Mouse (Mus musculus) testis, adult 2 months (tissue): ENCODE measurements around the gene Map1b.

Source experiments
- CTCF ChIP-seq: fragments of 200-500 bp; IDR thresholded peaks from 2 replicates; pipeline ENCODE4 v1.5.1; 2012; ENCODE audit warnings: low read depth, mild to moderate bottlenecking, inconsistent platforms, low read length, moderate library complexity; ENCODE audit not compliant: control insufficient read depth, insufficient read depth, insufficient replicate concordance
- POLR2A ChIP-seq: fragments of 200-500 bp; IDR thresholded peaks from 2 replicates; pipeline ENCODE4 v1.6.1; 2012; ENCODE audit warnings: low read depth, mild to moderate bottlenecking, inconsistent platforms, low read length, moderate library complexity; ENCODE audit not compliant: control insufficient read depth

DNA sequence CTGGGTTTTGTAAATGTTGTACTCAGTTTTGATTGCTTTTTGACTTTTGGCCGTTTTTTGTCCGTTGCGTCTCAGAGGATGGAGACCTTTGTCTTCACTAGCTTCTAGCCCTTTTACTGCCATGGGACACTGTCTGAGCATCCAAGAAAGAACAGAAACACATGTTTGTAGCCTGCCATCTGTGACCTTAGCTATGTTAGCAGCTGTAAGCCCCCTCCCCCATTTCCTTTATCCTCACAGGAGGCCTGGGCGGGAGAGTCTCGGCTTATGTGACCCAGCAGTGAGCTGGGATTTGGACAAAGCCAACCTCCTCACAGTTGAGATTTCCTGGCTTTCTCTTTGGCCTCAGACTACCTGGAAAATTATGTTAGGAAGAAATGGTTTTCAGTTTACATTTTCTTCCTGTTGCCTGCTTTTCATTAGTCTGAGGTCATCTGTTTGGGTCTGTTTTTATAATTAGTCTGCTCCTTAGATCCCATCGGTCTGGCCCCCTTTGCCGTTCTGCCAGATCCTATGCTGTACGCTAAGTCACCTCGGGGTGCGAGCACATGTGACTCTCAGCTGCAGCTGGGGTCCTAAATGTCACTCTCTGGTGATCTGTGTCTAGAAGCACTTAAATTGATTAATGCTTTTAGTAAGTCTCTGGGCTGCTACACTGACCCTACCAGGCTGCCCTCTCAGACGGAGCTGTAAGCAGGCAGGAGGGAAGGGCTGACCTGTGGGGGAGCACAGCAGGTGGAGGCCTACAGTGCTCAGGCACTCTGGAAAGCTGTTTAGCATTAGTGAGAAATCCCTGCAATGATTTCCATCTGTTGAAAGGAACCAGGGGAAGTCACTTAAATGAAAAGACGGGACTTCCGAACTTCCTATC lies 102.6 kb downstream of the Map1b start:
- TF ChIP-seq POLR2A: no peak
- TF ChIP-seq CTCF: no peak
